Mouse (Mus musculus): ENCODE measurements around the gene Map3k7cl. TPM values are rescaled to one million over a fixed set of nuclear protein-coding genes. Genes with fewer than 3 reads are reported as not detected.

The Map3k7cl gene
- total and polyA plus RNA-seq, 2 experiments from 2014 or later, result 0.38 TPM; not detected in 1

GRCm38 (mm10) chr16:87594145-87594544 is 41.0 kb downstream of the Map3k7cl start:
- Histone ChIP-seq H3K9ac (replicated peaks; ENCODE audit: low read length, poor library complexity, severe bottlenecking) (no peak overlapping the region), H3K4me3 (ENCODE audit: low read depth, low read length) (no peak overlapping the region), H3K27ac (ENCODE audit: low read depth, low read length) (no peak overlapping the region), H3K4me2 (ENCODE audit: low read depth, low read length, poor library complexity, severe bottlenecking) (no peak overlapping the region), H3K9me3 (ENCODE audit: low read length) (no peaks in the 10 kb centered on the region), H3K4me1 (ENCODE audit: insufficient read depth, low read length) (no peaks in the 10 kb centered on the region), H3K27me3 (ENCODE audit: insufficient read depth, low read length) (no peaks in the 10 kb centered on the region), H3K36me3 (ENCODE audit: insufficient read depth, low read length) (no peaks in the 10 kb centered on the region)
- 75% methylated on average over 10 of the region's 10 CpGs for WGBS
- ATAC-seq (ENCODE audit: low FRiP score) (no peak), DNase-seq (ENCODE audit: low spot score) (no peak)
- TF ChIP-seq CTCF (IDR thresholded peaks at IDR 0.05), result no peak

- H3K4me1 ChIP-seq (ENCODE audit: insufficient read depth, low read length), result no peaks in the 10 kb centered on the region
- no peak for TF ChIP-seq CTCF (IDR thresholded peaks at IDR 0.05)
- ATAC-seq (ENCODE audit: low FRiP score) (no peak), DNase-seq (ENCODE audit: low spot score) (no peak)
- H3K36me3 ChIP-seq (ENCODE audit: insufficient read depth, low read length), result no peaks in the 10 kb centered on the region
- H3K9ac ChIP-seq (replicated peaks; ENCODE audit: low read length, poor library complexity, severe bottlenecking), result no peak overlapping the region
- H3K4me3 ChIP-seq (ENCODE audit: low read depth, low read length), result no peak overlapping the region
- WGBS, result 78% methylated on average over 9 of the region's 12 CpGs
- H3K4me2 ChIP-seq (ENCODE audit: low read depth, low read length, poor library complexity, severe bottlenecking), result no peak overlapping the region
- H3K9me3 ChIP-seq (ENCODE audit: low read length), result no peaks in the 10 kb centered on the region
- H3K27ac ChIP-seq (ENCODE audit: low read depth, low read length), result no peak overlapping the region
- no peaks in the 10 kb centered on the region for H3K27me3 ChIP-seq (ENCODE audit: insufficient read depth, low read length)
These were observed 42.0 kb downstream of the Map3k7cl start for GRCm38 (mm10) chr16:87595149-87595548.

GRCm38 (mm10) chr16:87602717-87603526 is 49.8 kb downstream of the Map3k7cl start:
- Histone ChIP-seq H3K4me2 (ENCODE audit: low read depth, low read length, poor library complexity, severe bottlenecking) (no peak overlapping the region), H3K27me3 (ENCODE audit: insufficient read depth, low read length) (no peaks in the 10 kb centered on the region), H3K4me3 (ENCODE audit: low read depth, low read length) (no peak overlapping the region), H3K9ac (replicated peaks; ENCODE audit: low read length, poor library complexity, severe bottlenecking) (no peak overlapping the region), H3K9me3 (ENCODE audit: low read length) (no peaks in the 10 kb centered on the region), H3K36me3 (ENCODE audit: insufficient read depth, low read length) (no peaks in the 10 kb centered on the region), H3K4me1 (ENCODE audit: insufficient read depth, low read length) (no peaks in the 10 kb centered on the region), H3K27ac (ENCODE audit: low read depth, low read length) (no peak overlapping the region)
- TF ChIP-seq CTCF (IDR thresholded peaks at IDR 0.05), result no peak
- WGBS, result 81% methylated on average over 17 of the region's 17 CpGs
- DNase-seq (ENCODE audit: low spot score), result no peak
- ATAC-seq (ENCODE audit: low FRiP score), result no peak

DNA sequence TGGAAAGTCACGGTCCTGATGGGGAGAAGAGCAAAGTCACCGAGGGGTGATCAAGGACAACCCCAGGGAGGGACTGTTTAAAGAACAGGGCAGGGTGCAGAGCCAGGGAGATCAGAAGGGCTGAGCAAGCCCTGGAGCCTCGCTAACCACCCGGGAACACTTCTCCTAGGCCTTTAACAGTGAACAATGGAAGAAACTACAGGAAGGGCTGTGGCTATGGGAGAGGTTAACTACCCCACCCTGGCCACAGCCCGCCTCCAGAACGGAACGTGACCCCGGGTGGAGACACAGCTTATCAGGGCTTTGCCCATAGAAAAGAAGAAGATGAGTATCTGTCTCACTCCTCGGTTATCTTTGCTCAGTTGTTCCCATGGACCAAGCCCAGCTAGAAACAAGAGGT is 50.9 kb downstream of the Map3k7cl start:
- no peak overlapping the region for H3K4me2 ChIP-seq (ENCODE audit: low read depth, low read length, poor library complexity, severe bottlenecking)
- WGBS, result 86% methylated on average over 9 of the region's 9 CpGs
- H3K4me1 ChIP-seq (ENCODE audit: insufficient read depth, low read length), result no peaks in the 10 kb centered on the region
- no peak for TF ChIP-seq CTCF (IDR thresholded peaks at IDR 0.05)
- H3K27ac ChIP-seq (ENCODE audit: low read depth, low read length), result no peak overlapping the region
- DNase-seq (ENCODE audit: low spot score) (no peak), ATAC-seq (ENCODE audit: low FRiP score) (no peak)
- no peaks in the 10 kb centered on the region for H3K9me3 ChIP-seq (ENCODE audit: low read length)
- no peak overlapping the region for H3K4me3 ChIP-seq (ENCODE audit: low read depth, low read length)
- no peak overlapping the region for H3K9ac ChIP-seq (replicated peaks; ENCODE audit: low read length, poor library complexity, severe bottlenecking)
- no peaks in the 10 kb centered on the region for H3K27me3 ChIP-seq (ENCODE audit: insufficient read depth, low read length)
- H3K36me3 ChIP-seq (ENCODE audit: insufficient read depth, low read length), result no peaks in the 10 kb centered on the region

DNA sequence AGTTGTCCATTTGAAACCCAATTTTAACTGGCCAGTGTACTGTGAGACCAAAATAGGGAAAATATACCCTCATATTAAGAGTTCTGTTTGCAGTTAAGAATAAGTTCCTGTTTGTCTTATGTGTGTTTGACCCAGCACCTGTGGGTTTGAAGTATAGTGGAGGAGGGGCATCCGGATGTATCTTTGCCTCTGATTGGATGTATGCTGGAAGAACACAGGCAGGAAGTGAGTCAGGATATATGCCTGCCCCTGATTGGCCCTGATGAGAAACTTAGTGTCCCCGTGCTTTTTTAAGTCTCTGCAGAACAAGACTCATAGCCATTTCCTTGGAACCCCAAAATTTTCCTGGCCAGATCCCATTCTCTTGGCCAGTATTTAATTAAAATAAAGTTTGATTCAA is 51.8 kb downstream of the Map3k7cl start:
- Histone ChIP-seq H3K4me3 (ENCODE audit: low read depth, low read length) (no peak overlapping the region), H3K4me2 (ENCODE audit: low read depth, low read length, poor library complexity, severe bottlenecking) (no peak overlapping the region), H3K27me3 (ENCODE audit: insufficient read depth, low read length) (no peaks in the 10 kb centered on the region), H3K36me3 (ENCODE audit: insufficient read depth, low read length) (no peaks in the 10 kb centered on the region), H3K27ac (ENCODE audit: low read depth, low read length) (no peak overlapping the region), H3K9ac (replicated peaks; ENCODE audit: low read length, poor library complexity, severe bottlenecking) (no peak overlapping the region), H3K9me3 (ENCODE audit: low read length) (no peaks in the 10 kb centered on the region), H3K4me1 (ENCODE audit: insufficient read depth, low read length) (no peaks in the 10 kb centered on the region)
- DNase-seq (ENCODE audit: low spot score) (no peak), ATAC-seq (ENCODE audit: low FRiP score) (no peak)
- WGBS, result 89% methylated on average over 2 of the region's 2 CpGs
- no peak for TF ChIP-seq CTCF (IDR thresholded peaks at IDR 0.05)

GRCm38 (mm10) chr16:87607383-87607782 is 54.3 kb downstream of the Map3k7cl start:
- ATAC-seq (ENCODE audit: low FRiP score), result no peak
- WGBS, result 85% methylated on average over 1 of the region's 1 CpGs

More at GRCm38 (mm10) chr16:87607383-87607782, 54.3 kb downstream of the Map3k7cl start:
- H3K9ac ChIP-seq (replicated peaks; ENCODE audit: low read length, poor library complexity, severe bottlenecking), result no peak overlapping the region
- no peak overlapping the region for H3K4me3 ChIP-seq (ENCODE audit: low read depth, low read length)
- no peaks in the 10 kb centered on the region for H3K36me3 ChIP-seq (ENCODE audit: insufficient read depth, low read length)
- DNase-seq (ENCODE audit: low spot score), result no peak
- no peak for TF ChIP-seq CTCF (IDR thresholded peaks at IDR 0.05)
- H3K4me2 ChIP-seq (ENCODE audit: low read depth, low read length, poor library complexity, severe bottlenecking), result no peak overlapping the region
- H3K4me1 ChIP-seq (ENCODE audit: insufficient read depth, low read length), result no peaks in the 10 kb centered on the region
- no peaks in the 10 kb centered on the region for H3K27me3 ChIP-seq (ENCODE audit: insufficient read depth, low read length)
- no peaks in the 10 kb centered on the region for H3K9me3 ChIP-seq (ENCODE audit: low read length)
- H3K27ac ChIP-seq (ENCODE audit: low read depth, low read length), result no peak overlapping the region
